ENCODE assay signal across 8 mouse cellular contexts in genomic region chr1:89876346-89877072, GRCm38 (mm10). TPM values are rescaled to one million over a fixed set of nuclear protein-coding genes. Genes with fewer than 3 reads are reported as not detected.
A peak's percentile ranks its signal among the peaks of the same experiment; 100 is the strongest.
DNase-seq lines count a peak whose midpoint lies in the region; ATAC-seq and TF ChIP-seq lines count a peak whose summit lies in the region.

No protein-coding gene starts in this region.

- no peak for TF ChIP-seq EP300 in lung, postnatal 0 days (IDR thresholded peaks at IDR 0.05)

- no peak overlapping the region for H3K4me2 ChIP-seq in lung, postnatal 0 days (replicated peaks; ENCODE audit: low read depth, low read length)

- no peaks in the 10 kb centered on the region for H3K27me3 ChIP-seq in lung, postnatal 0 days (replicated peaks; ENCODE audit: insufficient read depth, low read length)

- WGBS in lung, postnatal 0 days = 17% methylated on average over 5 of the region's 5 CpGs

- no peaks in the 10 kb centered on the region for H3K9me3 ChIP-seq in lung, postnatal 0 days (ENCODE audit: low read length)

- H3K36me3 ChIP-seq in lung, postnatal 0 days (ENCODE audit: insufficient read depth, low read length) = no peaks in the 10 kb centered on the region

- peak; percentile 26 for DNase-seq in adrenal gland, adult 2 months
- DNase-seq in adrenal gland, adult 18-20 months (ENCODE audit: low spot score in 2 of 2) = no peak
- peak; percentile 41 for DNase-seq in adrenal gland, postnatal 10 days
- DNase-seq in heart, postnatal 36 days = peak; percentile 46 to 60
- DNase-seq in lung, postnatal 0 days (ENCODE audit: low spot score) = peak; percentile 65
- no peak for DNase-seq in natural killer cell, adult 2 months (ENCODE audit: low spot score in 2 of 2)
- DNase-seq in layer of hippocampus, postnatal 14 days (ENCODE audit: low spot score in 2 of 2) = no peak
- no peak for DNase-seq in right cerebral cortex, adult 2 months (ENCODE audit: low spot score in 2 of 2)

- peak; percentile 18; the same call in 1 of the 2 replicates for TF ChIP-seq CTCF in lung, postnatal 0 days (IDR thresholded peaks at IDR 0.05)

- peak; percentile 84 for ATAC-seq in lung, postnatal 0 days

- H3K4me3 ChIP-seq in lung, postnatal 0 days (ENCODE audit: low read depth, low read length) = no peak overlapping the region

- no peak overlapping the region for H3K9ac ChIP-seq in lung, postnatal 0 days (replicated peaks; ENCODE audit: low read depth)

- H3K27ac ChIP-seq in lung, postnatal 0 days (ENCODE audit: low read length) = no peak overlapping the region

- intact Hi-C loops in heart, postnatal 36 days (cut with DNase I) = no loop called here

- peaks cover 9% of the 10 kb centered on the region; the same call in 1 of the 2 replicates for H3K4me1 ChIP-seq in lung, postnatal 0 days (ENCODE audit: insufficient read depth, low read depth, low read length)

RNA-seq across cellular contexts. Expression of gene Gbx2, which starts 54.5 kb away (rescaled TPM):
- total RNA-seq in adrenal gland, adult 2 months (2021) = not detected
- polyA plus RNA-seq in adrenal gland, adult 2 months (2012; rRNA removed) = 0.10 TPM in 1 of 2 replicates, not detected in the other
- total RNA-seq in adrenal gland, adult 18-20 months (2021) = not detected
- not detected for total RNA-seq in adrenal gland, postnatal 10 days (2021)
- total RNA-seq in heart, postnatal 36 days (2021) = not detected
- polyA plus RNA-seq in lung, postnatal 0 days (2015; fragmentation: Nextera tagmentation; extraction: Ambion mirVana) = 0.13 TPM in 1 of 2 replicates, not detected in the other
- total RNA-seq in layer of hippocampus, postnatal 14 days (2021) = under 1 TPM in 1 of 2 experiments, not detected in 1; 0.14 TPM

Comparison
In these comparisons a context has a peak if more than half of its experiments do, and no peak if none do; other contexts are left out.
1. DNase-seq: peak in adrenal gland, adult 2 months (single experiment), adrenal gland, postnatal 10 days (single experiment), heart, postnatal 36 days (2 of 2) and lung, postnatal 0 days (single experiment); none in adrenal gland, adult 18-20 months (0 of 2), natural killer cell, adult 2 months (0 of 2), layer of hippocampus, postnatal 14 days (0 of 2) and right cerebral cortex, adult 2 months (0 of 2).